In the genomic region with DNA sequence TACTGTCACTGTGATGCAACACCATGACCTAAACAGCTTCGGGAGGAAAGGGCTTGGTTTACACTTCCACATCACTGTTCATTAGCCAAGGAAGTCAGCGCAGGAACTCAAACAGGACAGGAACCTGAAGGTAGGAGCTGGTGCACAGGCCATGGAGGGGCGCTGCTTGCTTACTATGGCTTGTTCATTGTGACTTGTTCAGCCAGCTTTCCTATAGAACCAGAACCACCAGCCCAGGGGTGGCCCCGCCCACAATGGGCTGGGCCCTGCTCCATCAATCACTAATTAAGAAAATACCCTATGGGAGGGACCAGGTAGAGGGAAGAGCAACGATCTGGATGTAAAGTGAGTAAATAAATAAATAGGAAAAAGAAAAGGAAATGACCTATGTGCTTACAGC, we compare ENCODE assay signal across 10 mouse cellular contexts. TPM values are rescaled to one million over a fixed set of nuclear protein-coding genes. Genes with fewer than 3 reads are reported as not detected.
A peak's percentile ranks its signal among the peaks of the same experiment; 100 is the strongest.
DNase-seq lines count a peak whose midpoint lies in the region; ATAC-seq and TF ChIP-seq lines count a peak whose summit lies in the region.
"Had no signal": no experiment of that assay in that cellular context is flagged by ENCODE, and none has a peak within 500 bp of the region (broad histone marks: within the 10 kb centered on the region; RNA-seq: fewer than 3 reads in every experiment).

No protein-coding gene starts in this region.

- no peaks in the 10 kb centered on the region for H3K9me3 ChIP-seq in heart, embryonic 12.5 days (replicated peaks)
- no peaks in the 10 kb centered on the region for H3K9me3 ChIP-seq in ES-Bruce4 (replicated peaks; ENCODE audit: control insufficient read depth, insufficient read depth, low read length, poor library complexity, severe bottlenecking)
- H3K9me3 ChIP-seq in limb, embryonic 11.5 days (ENCODE audit: control insufficient read depth, low read length) = no peaks in the 10 kb centered on the region
- H3K9me3 ChIP-seq: midbrain, embryonic 15.5 days had no signal

- TF ChIP-seq CTCF in ES-Bruce4 (IDR thresholded peaks at IDR 0.05; ENCODE audit: low read depth, low read length) = peak; percentile 48
- TF ChIP-seq CTCF in brain, embryonic 14.5 days (IDR thresholded peaks at IDR 0.05; ENCODE audit: borderline replicate concordance, extremely low read depth, insufficient read depth, insufficient read length) = no peak

- H3K9ac ChIP-seq in heart, embryonic 12.5 days = no peak overlapping the region
- peak overlapping the region; percentile 42; the same call in 1 of the 2 replicates for H3K9ac ChIP-seq in ES-Bruce4 (ENCODE audit: low read depth, poor library complexity, severe bottlenecking)
- no peak overlapping the region for H3K9ac ChIP-seq in limb, embryonic 11.5 days (ENCODE audit: low read length)
- H3K9ac ChIP-seq: midbrain, embryonic 15.5 days had no signal

- no peak overlapping the region for H3K27ac ChIP-seq in heart, embryonic 12.5 days (ENCODE audit: poor library complexity, severe bottlenecking)
- no peak overlapping the region for H3K27ac ChIP-seq in ES-Bruce4 (ENCODE audit: insufficient read depth, low read length)
- no peak overlapping the region for H3K27ac ChIP-seq in limb, embryonic 11.5 days (replicated peaks; ENCODE audit: low read depth, low read length)
- H3K27ac ChIP-seq: midbrain, embryonic 15.5 days had no signal

- peak overlapping the region; percentile 35 for H3K4me2 ChIP-seq in heart, embryonic 12.5 days
- H3K4me2 ChIP-seq in limb, embryonic 11.5 days (ENCODE audit: low read depth, severe bottlenecking) = peak overlapping the region; percentile 5; the same call in 1 of the 2 replicates
- H3K4me2 ChIP-seq: midbrain, embryonic 15.5 days had no signal

- H3K4me1 ChIP-seq in heart, embryonic 12.5 days (replicated peaks) = peaks cover 14% of the 10 kb centered on the region
- no peaks in the 10 kb centered on the region for H3K4me1 ChIP-seq in ES-Bruce4 (ENCODE audit: control insufficient read depth, insufficient read depth, low read length)
- H3K4me1 ChIP-seq in limb, embryonic 11.5 days (ENCODE audit: control insufficient read depth, insufficient read depth, low read length) = no peaks in the 10 kb centered on the region

- intact Hi-C loops in left cerebral cortex, postnatal 4 days (cut with DNase I) = no loop called here

- no peaks in the 10 kb centered on the region for H3K27me3 ChIP-seq in heart, embryonic 12.5 days (replicated peaks)
- H3K27me3 ChIP-seq in ES-Bruce4 (ENCODE audit: control insufficient read depth, insufficient read depth, low read length, poor library complexity, severe bottlenecking) = no peaks in the 10 kb centered on the region
- 0 out of 2 replicates have a peak, but pooled peaks cover 1% of the 10 kb centered on the region for H3K27me3 ChIP-seq in limb, embryonic 11.5 days (ENCODE audit: control insufficient read depth, insufficient read depth, low read length)

- TF ChIP-seq EP300 in ES-Bruce4 (IDR thresholded peaks at IDR 0.05; ENCODE audit: insufficient read depth, low read depth, low read length) = no peak

- WGBS in heart, embryonic 12.5 days = 17% methylated on average over 5 of the region's 5 CpGs
- 16% methylated on average over 5 of the region's 5 CpGs for WGBS in limb, embryonic 11.5 days

- TF ChIP-seq POLR2A in ES-Bruce4 (IDR thresholded peaks at IDR 0.05; ENCODE audit: insufficient read depth, low read length) = no peak
- TF ChIP-seq POLR2A in brain, embryonic 14.5 days (IDR thresholded peaks at IDR 0.05; ENCODE audit: borderline replicate concordance, extremely low read depth, insufficient read depth, insufficient read length, poor library complexity, severe bottlenecking) = no peak

- ATAC-seq in heart, embryonic 12.5 days (ENCODE audit: insufficient number of reproducible peaks, low FRiP score) = no peak
- no peak for ATAC-seq in limb, embryonic 11.5 days (ENCODE audit: insufficient number of reproducible peaks, low FRiP score, low TSS enrichment, low read depth)
- ATAC-seq: midbrain, embryonic 15.5 days had no signal

- H3K4me3 ChIP-seq in heart, embryonic 12.5 days = no peak overlapping the region
- no peak overlapping the region for H3K4me3 ChIP-seq in ES-Bruce4 (ENCODE audit: low read depth, low read length)
- H3K4me3 ChIP-seq in limb, embryonic 11.5 days (ENCODE audit: low read depth, low read length) = no peak overlapping the region
- H3K4me3 ChIP-seq: midbrain, embryonic 15.5 days had no signal

- DNase-seq in heart, adult 8-10 months (ENCODE audit: low spot score) = no peak
- peak; percentile 7 for DNase-seq in brain, embryonic 14.5 days (ENCODE audit: low read depth)
- DNase-seq in limb, embryonic 11.5 days (ENCODE audit: low spot score) = peak; percentile 22
- no peak for DNase-seq in left cerebral cortex, postnatal 4 days
- DNase-seq in adrenal gland, adult 8-10 months = no peak
- DNase-seq in ovary, postnatal 36 days (ENCODE audit: low spot score) = no peak
- DNase-seq: thymus, postnatal 14 days had no signal

- H3K36me3 ChIP-seq in heart, embryonic 12.5 days = no peaks in the 10 kb centered on the region
- H3K36me3 ChIP-seq in ES-Bruce4 (ENCODE audit: control insufficient read depth, insufficient read depth, low read length, poor library complexity, severe bottlenecking) = no peaks in the 10 kb centered on the region
- no peaks in the 10 kb centered on the region for H3K36me3 ChIP-seq in limb, embryonic 11.5 days (ENCODE audit: control insufficient read depth, insufficient read depth, low read length)
- H3K36me3 ChIP-seq: midbrain, embryonic 15.5 days had no signal

RNA-seq across cellular contexts. Expression of a gene that starts 2.4 kb away (rescaled TPM):
- 19.6 and 20.9 TPM in 2 replicates for polyA plus RNA-seq in heart, embryonic 12.5 days (2016; fragmentation: Nextera tagmentation; extraction: Ambion mirVana)
- 10 to 100 TPM; 21.2 to 25.4 (median 24.0) TPM for total RNA-seq in heart, adult 8-10 months (2022)
- polyA plus RNA-seq in ES-Bruce4 (2011; ENCODE audit: insufficient read depth, insufficient read length, low read depth, missing spikeins) = 29.5 and 30.6 TPM in 2 replicates
- polyA plus RNA-seq in brain, embryonic 14.5 days (2012; rRNA removed) = 26.7 and 31.0 TPM in 2 replicates
- 23.2 and 27.7 TPM in 2 replicates for polyA plus RNA-seq in limb, embryonic 11.5 days (2014; fragmentation: Nextera tagmentation; extraction: Ambion mirVana)
- total RNA-seq in left cerebral cortex, postnatal 4 days (2021) = 10 to 100 TPM; 47.6 to 51.2 TPM
- 10 to 100 TPM; 32.3 to 48.7 (median 42.6) TPM for total RNA-seq in adrenal gland, adult 8-10 months (2022)

RNA-seq across cellular contexts. Expression of a gene that starts 3.9 kb away (rescaled TPM):
- 2.0 and 2.8 TPM in 2 replicates for polyA plus RNA-seq in heart, embryonic 12.5 days (2016; fragmentation: Nextera tagmentation; extraction: Ambion mirVana)
- total RNA-seq in heart, adult 8-10 months (2022) = 1 to 10 TPM; 3.7 to 4.7 (median 4.0) TPM
- 4.0 and 9.5 TPM in 2 replicates for polyA plus RNA-seq in ES-Bruce4 (2011; ENCODE audit: insufficient read depth, insufficient read length, low read depth, missing spikeins)
- 13.5 and 14.0 TPM in 2 replicates for polyA plus RNA-seq in brain, embryonic 14.5 days (2012; rRNA removed)
- 0.93 and 1.9 TPM in 2 replicates for polyA plus RNA-seq in limb, embryonic 11.5 days (2014; fragmentation: Nextera tagmentation; extraction: Ambion mirVana)
- total RNA-seq in left cerebral cortex, postnatal 4 days (2021) = 10 to 100 TPM; 17.9 to 19.0 TPM
- total RNA-seq in adrenal gland, adult 8-10 months (2022) = 10 to 100 TPM in 3 of 4 experiments, 1 to 10 TPM in 1; 9.7 to 25.4 (median 21.2) TPM

RNA-seq across cellular contexts. Expression of a gene that starts 35.2 kb away (rescaled TPM):
- 38.1 and 38.5 TPM in 2 replicates for polyA plus RNA-seq in heart, embryonic 12.5 days (2016; fragmentation: Nextera tagmentation; extraction: Ambion mirVana)
- total RNA-seq in heart, adult 8-10 months (2022) = 10 to 100 TPM; 27.6 to 30.7 (median 29.5) TPM
- polyA plus RNA-seq in ES-Bruce4 (2011; ENCODE audit: insufficient read depth, insufficient read length, low read depth, missing spikeins) = 30.9 and 33.9 TPM in 2 replicates
- 65.4 and 69.0 TPM in 2 replicates for polyA plus RNA-seq in brain, embryonic 14.5 days (2012; rRNA removed)
- 32.7 and 36.6 TPM in 2 replicates for polyA plus RNA-seq in limb, embryonic 11.5 days (2014; fragmentation: Nextera tagmentation; extraction: Ambion mirVana)
- 10 to 100 TPM; 55.8 to 59.1 TPM for total RNA-seq in left cerebral cortex, postnatal 4 days (2021)
- 10 to 100 TPM; 51.5 to 62.7 (median 55.9) TPM for total RNA-seq in adrenal gland, adult 8-10 months (2022)

Comparison
In these comparisons a context has a peak if more than half of its experiments do, and no peak if none do; other contexts are left out.
1. DNase-seq: peak in brain, embryonic 14.5 days (single experiment) and limb, embryonic 11.5 days (single experiment); none in heart, adult 8-10 months (single experiment), left cerebral cortex, postnatal 4 days (single experiment), adrenal gland, adult 8-10 months (single experiment) and ovary, postnatal 36 days (single experiment).